Mouse (Mus musculus) monocyte, adult 5-6 weeks (primary cell): ENCODE results near the gene Ascc2. TPM values are rescaled to one million over a fixed set of nuclear protein-coding genes. Genes with fewer than 3 reads are reported as not detected.

Source experiments
- ATAC-seq: fragments of 153-309, 156-312 bp; replicated peaks from 2 replicates; pipeline ENCODE4 v1.8.0; 2017; ENCODE audit warnings: mild to moderate bottlenecking; ENCODE audit not compliant: low TSS enrichment, insufficient number of reproducible peaks, severe bottlenecking, poor library complexity, low FRiP score
- total RNA-seq: library from RNA; stranded (forward); fragments of 200-1000, 200-491, 200-594 nt; gene quantifications from 3 replicates; pipeline ENCODE4 v1.2.3, GENCODE M21; 2017

The Ascc2 gene
- total RNA-seq, result 7.7 to 20.2 TPM (median 10.4 TPM) in 3 replicates

GRCm38 (mm10) chr11:4637534-4638234, at the start of gene Ascc2:
Ascc2 (plus strand) TSS chr11:4637747.
- peak; percentile 92 for ATAC-seq

DNA sequence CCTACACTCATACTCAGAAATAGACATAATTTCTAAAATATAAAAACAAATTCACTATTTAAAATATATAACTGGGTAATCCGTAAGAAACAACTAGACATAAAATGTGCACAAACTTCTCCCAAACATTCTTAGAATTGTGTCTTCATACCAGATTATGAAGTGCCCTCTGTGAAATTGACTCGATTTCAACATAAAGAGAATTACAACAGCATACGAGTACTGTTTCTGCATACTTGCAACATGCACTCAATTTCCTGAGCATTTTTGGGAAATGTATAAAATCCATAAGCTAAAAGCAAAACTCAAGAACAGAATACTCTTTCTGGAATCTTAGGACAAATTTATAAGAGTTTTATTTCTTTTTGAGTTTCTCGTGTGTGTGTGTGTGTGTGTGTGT, 45.7 kb upstream of the Ascc2 start:
- ATAC-seq, result no peak

- no peak for ATAC-seq
These were observed 44.1 kb upstream of the Ascc2 start for GRCm38 (mm10) chr11:4593491-4593848.

DNA sequence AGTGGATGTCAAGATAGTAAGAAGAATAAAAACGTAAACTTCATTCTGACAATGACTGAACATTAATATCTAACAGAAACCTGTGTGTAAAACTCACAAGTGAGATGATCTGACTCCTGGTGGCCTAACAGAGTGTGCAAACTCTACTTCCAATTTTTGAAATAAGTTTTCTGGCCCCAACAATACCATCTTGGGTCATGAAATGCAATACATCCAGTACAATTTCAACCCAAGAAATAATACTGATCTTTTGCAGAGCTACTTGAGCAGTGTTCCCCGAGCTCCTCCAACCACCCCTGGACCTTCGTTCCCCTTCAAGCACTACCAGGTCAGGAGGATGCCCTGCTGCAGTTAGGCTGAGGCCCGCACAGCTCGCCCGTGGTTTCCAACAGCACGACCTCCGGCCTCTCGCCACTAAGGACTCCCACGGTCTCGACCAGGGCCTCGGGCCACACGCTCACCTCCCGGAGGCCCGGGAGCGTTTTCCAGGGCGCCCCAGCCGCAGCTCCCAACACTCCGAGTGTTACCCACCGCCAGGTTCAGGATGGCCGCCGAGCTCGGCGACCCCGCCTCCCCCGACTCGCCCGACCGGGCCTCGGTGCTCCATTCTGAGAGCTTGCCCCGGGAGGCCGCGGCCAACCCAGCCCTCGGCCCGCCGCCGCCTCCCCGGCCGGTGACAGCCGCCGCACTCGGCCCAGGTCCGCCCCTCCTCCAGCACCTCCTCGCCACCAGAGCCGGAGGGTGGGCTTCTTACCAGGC, 43.5 kb upstream of the Ascc2 start:
- peak; percentile 42 for ATAC-seq

GRCm38 (mm10) chr11:4594608-4595500, 42.7 kb upstream of the Ascc2 start, which contains the start of gene Mtmr3:
Mtmr3 (minus strand) TSS chr11:4594863.
- peak; percentile 89 for ATAC-seq

DNA sequence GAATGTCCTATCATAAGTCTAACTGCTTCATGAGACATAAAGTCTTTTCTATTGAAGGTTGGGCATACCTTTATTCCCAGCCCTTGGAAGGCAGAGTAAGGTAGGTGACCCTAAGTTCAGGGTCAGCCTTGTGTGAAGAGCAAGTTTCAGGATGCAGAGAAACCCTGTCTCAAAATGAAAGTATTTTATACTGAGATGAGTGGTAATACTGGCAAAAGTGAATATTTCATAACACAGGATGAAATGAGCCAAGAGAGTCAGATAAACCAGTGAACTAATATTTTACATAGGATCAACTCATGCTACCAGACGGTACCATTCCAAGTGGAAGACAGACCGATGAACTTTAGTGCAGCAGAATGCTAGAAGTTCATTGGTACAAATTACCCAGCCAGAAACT, 39.1 kb upstream of the Ascc2 start:
- ATAC-seq, result no peak

GRCm38 (mm10) chr11:4599916-4600315, 37.6 kb upstream of the Ascc2 start:
- peak; percentile 79 for ATAC-seq

- no peak for ATAC-seq
These were observed 35.7 kb upstream of the Ascc2 start for GRCm38 (mm10) chr11:4601890-4602289.

GRCm38 (mm10) chr11:4602691-4603441, 34.7 kb upstream of the Ascc2 start:
- ATAC-seq, result no peak

DNA sequence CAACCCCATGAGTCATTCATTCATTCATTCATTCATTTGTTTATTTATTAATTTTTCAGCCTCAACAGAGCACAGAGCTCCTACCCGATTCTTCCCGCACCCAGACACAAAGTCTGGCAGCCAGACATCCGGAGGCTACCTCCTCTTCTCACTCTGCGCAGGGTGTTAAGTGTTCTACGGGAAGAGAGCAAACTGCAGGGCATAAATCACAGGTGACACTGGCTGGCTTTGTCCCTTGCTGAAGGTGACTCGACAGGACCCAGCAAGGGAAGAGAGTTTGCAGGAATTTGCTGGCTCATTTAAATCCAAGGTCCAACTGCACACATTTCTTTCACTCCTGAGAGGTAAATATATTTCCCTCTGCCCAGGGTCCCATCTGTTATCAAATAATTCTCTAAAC, 33.1 kb upstream of the Ascc2 start:
- no peak for ATAC-seq

DNA sequence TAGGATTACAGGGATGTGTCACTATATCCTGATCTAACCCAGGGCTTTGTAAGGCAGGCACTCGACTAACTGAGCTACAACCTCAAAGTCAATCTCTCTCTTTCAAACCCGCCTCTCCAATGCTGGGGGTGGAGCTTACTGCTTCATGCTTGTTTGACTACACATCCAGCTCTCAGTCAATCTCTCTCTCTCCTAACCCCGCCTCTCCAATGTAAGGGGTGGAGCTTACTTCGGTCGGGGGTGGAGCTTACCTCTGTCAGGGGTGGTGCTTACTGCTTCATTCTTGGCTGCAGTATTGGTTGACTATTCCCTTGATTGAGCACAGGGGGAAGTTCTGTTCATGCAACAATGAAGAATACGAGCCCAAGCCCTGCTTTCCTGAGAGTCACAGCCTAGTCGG, 32.1 kb upstream of the Ascc2 start:
- peak; percentile 54; the same call in 1 of the 2 replicates for ATAC-seq

- ATAC-seq, result no peak
These were observed 31.0 kb upstream of the Ascc2 start for GRCm38 (mm10) chr11:4606541-4606940.

DNA sequence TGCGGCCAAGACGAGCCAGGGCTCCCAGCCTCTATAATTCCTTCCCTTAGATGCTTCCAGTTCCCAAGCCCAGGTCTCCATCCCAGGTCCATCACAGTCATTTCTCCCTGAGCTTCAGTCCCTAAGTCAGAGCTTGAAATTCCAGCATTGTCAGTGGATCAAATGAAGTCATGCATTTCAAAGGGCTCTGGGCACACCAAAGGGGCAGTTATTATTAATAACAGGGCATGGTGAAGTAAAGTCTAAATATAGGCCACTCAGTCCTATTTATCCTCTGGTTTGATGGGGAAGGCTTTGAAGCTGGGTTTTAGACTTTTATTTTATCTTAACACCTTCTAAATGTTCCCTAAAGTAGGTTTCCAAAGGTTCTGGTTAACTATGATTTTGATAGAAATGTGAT, 25.6 kb upstream of the Ascc2 start:
- ATAC-seq, result no peak

DNA sequence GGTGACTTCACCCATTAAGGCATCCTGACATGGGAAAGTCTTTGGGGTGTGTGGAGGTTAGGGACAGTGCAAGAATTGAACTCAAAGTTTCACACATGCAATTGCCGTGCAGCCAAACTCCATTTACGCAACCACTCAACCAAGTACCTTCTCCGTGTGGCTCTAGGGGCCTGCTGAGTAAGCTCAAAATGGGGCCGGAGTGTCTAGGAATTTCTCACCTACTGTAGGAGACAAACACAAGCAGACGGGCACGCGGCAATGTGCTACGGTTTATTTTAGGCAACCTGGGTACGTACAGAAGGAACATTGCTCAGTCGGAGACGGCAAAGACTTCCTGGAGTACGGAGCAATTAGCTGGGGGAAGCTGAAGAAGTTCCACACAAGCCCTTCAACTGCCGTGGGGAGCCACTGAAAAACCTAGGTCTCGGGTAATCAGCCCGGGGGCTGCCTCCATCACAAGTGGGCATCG, 17.5 kb upstream of the Ascc2 start, which contains the start of gene Gm11032:
TSS of gene Gm11032 (plus strand) at position 51 of the 469 bp plus-strand sequence.
- no peak for ATAC-seq

GRCm38 (mm10) chr11:4620501-4621108, 16.9 kb upstream of the Ascc2 start:
- no peak for ATAC-seq

- ATAC-seq, result no peak
These were observed 15.7 kb upstream of the Ascc2 start for GRCm38 (mm10) chr11:4621866-4622265.

- ATAC-seq, result no peak
These were observed 15.0 kb upstream of the Ascc2 start for GRCm38 (mm10) chr11:4622442-4622986.

DNA sequence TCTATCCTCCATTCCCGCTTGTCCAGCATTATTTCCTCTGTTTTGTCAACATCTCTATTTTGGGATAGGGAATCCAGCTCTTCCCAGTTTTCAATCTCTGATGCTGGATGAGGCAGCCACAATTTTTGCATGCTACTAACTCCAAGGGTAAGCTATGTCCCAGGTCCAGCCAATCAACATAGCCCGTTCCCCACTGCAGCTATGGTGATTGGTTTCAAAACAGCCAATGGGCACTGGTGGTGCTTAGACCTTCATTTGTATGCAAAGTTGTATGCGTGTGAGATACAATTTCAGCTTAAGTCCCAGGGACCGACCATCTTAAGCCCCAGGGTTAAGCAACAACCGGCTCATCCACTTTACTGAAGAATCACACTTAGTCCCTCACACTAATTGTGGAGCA, 14.6 kb upstream of the Ascc2 start:
- no peak for ATAC-seq
